Mouse (Mus musculus): Measurements from ENCODE around the gene Ctxn1. TPM values are rescaled to one million over a fixed set of nuclear protein-coding genes. Genes with fewer than 3 reads are reported as not detected.

The Ctxn1 gene
- total and polyA plus RNA-seq, 3 experiments = 0.68 to 3.2 (median 1.3) TPM

DNA sequence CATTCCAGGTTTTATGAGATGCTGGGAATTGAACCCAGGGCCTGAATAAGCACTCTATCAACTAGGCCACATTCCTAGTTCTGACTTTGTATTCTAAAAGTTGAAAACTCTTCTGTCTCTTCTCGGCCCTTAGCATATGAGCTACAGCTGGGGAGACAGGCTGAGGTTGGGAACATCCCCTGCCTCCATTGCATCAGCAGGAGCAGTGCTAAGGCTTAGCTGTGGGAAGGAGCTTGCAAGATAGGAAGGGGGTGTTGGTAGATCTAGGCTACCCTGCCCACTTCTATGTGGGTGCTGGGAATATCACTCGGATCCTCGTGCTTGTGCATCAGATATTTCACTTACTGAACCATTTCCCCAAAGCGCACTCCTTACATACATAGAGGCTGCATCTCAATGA lies 31.2 kb downstream of the Ctxn1 start:
- peaks cover 18% of the 10 kb centered on the region for H3K27me3 ChIP-seq (replicated peaks)
- dilution Hi-C loops (cut with MboI; ENCODE audit: extremely low pct_ligation_motif_present, extremely low pct_unique_long_range_greater_than_20kb, low sequenced_read_pairs) = no loop called here
- in situ Hi-C loops (cut with MboI; ENCODE audit: low pct_ligation_motif_present, low pct_unique_long_range_greater_than_20kb, low sequenced_read_pairs) = no loop called here

DNA sequence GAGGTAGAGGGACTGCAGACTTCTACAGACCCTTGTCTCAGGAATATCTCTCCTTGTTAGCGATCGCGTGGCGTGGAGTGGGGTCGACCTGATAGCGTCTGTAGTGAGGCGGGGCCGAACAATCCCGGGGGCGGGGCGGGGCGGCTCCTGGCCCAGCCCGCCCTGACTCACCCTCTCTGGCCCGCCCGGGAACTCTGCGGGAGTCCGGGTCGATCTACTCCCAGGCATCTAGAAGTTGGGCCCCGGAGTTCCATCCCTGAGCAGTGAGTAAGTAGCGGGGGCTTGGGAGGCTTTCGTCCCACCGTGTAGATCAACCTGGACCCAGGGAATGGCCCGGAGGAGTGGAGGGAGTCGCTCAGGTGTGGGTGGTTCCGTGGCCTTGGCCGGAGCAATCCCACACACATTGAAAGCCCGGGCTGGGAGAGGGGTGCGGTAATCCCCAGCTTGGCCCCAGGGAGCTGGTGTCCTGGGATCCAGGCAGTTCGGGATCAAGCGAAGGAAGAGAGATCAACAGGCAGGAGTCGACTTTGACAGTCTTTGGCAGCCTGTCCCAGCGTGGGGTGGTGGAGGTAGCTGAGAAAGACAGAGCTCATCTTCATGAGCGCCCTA lies 32.2 kb downstream of the Ctxn1 start, which contains the start of gene Lrrc8e:
Gene Lrrc8e (plus strand): TSS at position 89 of the 609 bp plus-strand sequence.
- in situ Hi-C loops (cut with MboI; ENCODE audit: low pct_ligation_motif_present, low pct_unique_long_range_greater_than_20kb, low sequenced_read_pairs) = no loop called here
- Histone ChIP-seq H3K27ac (ENCODE audit: insufficient read depth, low read depth) (no peak within 1 kb of the TSS), H3K79me2 (replicated peaks; ENCODE audit: control insufficient read depth, extremely low read depth, insufficient read depth, poor library complexity, severe bottlenecking) (no peaks in the 10 kb centered on the region), H3K4me3 (replicated peaks in 1 of 3; ENCODE audit: low read depth in 2 of 3, low read length in 2 of 3, poor library complexity in 1 of 3) (no peak within 1 kb of the TSS), H3K9ac (ENCODE audit: insufficient read depth, low read depth) (no peak within 1 kb of the TSS), H3K4me2 (ENCODE audit: insufficient read depth, low read depth, poor library complexity, severe bottlenecking) (no peak within 1 kb of the TSS), H3K4me1 (ENCODE audit: control insufficient read depth in 1 of 2, insufficient read depth in 2 of 2) (peaks cover 0 to 4% of the 10 kb centered on the region in 2 experiments; a peak in 1 of 4 replicates), H3K9me3 (replicated peaks; ENCODE audit: low read length) (no peaks in the 10 kb centered on the region), H3K27me3 (replicated peaks) (peaks cover 16% of the 10 kb centered on the region), H3K36me3 (replicated peaks in 1 of 2; ENCODE audit: control insufficient read depth in 1 of 2, insufficient read depth in 1 of 2, low read length in 1 of 2) (no peaks in the 10 kb centered on the region)
- TF ChIP-seq ELF1 (IDR thresholded peaks at IDR 0.05; ENCODE audit: low read depth, low read length) = no peak
- no peak for TF ChIP-seq ZNF384 (IDR thresholded peaks at IDR 0.05; ENCODE audit: low read depth, low read length)
- TF ChIP-seq GABPA (IDR thresholded peaks at IDR 0.05; ENCODE audit: insufficient replicate concordance, low read depth, low read length) = no peak
- dilution Hi-C loops (cut with MboI; ENCODE audit: extremely low pct_ligation_motif_present, extremely low pct_unique_long_range_greater_than_20kb, low sequenced_read_pairs) = no loop called here
- no peak for DNase-seq (ENCODE audit: extremely low read depth)

More for the DNA sequence above, 31.2 kb downstream of the Ctxn1 start:
- Histone ChIP-seq H3K27ac (ENCODE audit: insufficient read depth, low read depth) (no peak overlapping the region), H3K9ac (ENCODE audit: insufficient read depth, low read depth) (no peak overlapping the region), H3K36me3 (replicated peaks in 1 of 2; ENCODE audit: control insufficient read depth in 1 of 2, insufficient read depth in 1 of 2, low read length in 1 of 2) (no peaks in the 10 kb centered on the region), H3K4me3 (replicated peaks in 1 of 3; ENCODE audit: low read depth in 2 of 3, low read length in 2 of 3, poor library complexity in 1 of 3) (no peak overlapping the region), H3K4me1 (ENCODE audit: control insufficient read depth in 1 of 2, insufficient read depth in 2 of 2) (peaks cover 0 to 4% of the 10 kb centered on the region in 2 experiments; a peak in 1 of 4 replicates), H3K4me2 (ENCODE audit: insufficient read depth, low read depth, poor library complexity, severe bottlenecking) (no peak overlapping the region), H3K79me2 (replicated peaks; ENCODE audit: control insufficient read depth, extremely low read depth, insufficient read depth, poor library complexity, severe bottlenecking) (no peaks in the 10 kb centered on the region), H3K9me3 (replicated peaks; ENCODE audit: low read length) (no peaks in the 10 kb centered on the region)
- no peak for TF ChIP-seq SMC3 (IDR thresholded peaks at IDR 0.05; ENCODE audit: low read depth, low read length)
- no peak for TF ChIP-seq RAD21 (IDR thresholded peaks at IDR 0.05; ENCODE audit: low read depth, low read length)
- no peak for TF ChIP-seq KAT2A (IDR thresholded peaks at IDR 0.05; ENCODE audit: insufficient replicate concordance, low read length)
- no peak for TF ChIP-seq CHD2 (IDR thresholded peaks at IDR 0.05; ENCODE audit: low read length)
- no peak for TF ChIP-seq ZNF384 (IDR thresholded peaks at IDR 0.05; ENCODE audit: low read depth, low read length)
- TF ChIP-seq MYC (IDR thresholded peaks at IDR 0.05; ENCODE audit: low read depth, low read length) = no peak
- TF ChIP-seq MAX (IDR thresholded peaks at IDR 0.05; ENCODE audit: low read length) = no peak
- TF ChIP-seq CHD1 (IDR thresholded peaks at IDR 0.05; ENCODE audit: low read depth, low read length) = no peak
- no peak for TF ChIP-seq EP300 (IDR thresholded peaks at IDR 0.05; ENCODE audit: low read length)
- TF ChIP-seq PAX5 (IDR thresholded peaks at IDR 0.05; ENCODE audit: low read length) = no peak
- TF ChIP-seq POLR2A (IDR thresholded peaks at IDR 0.05; ENCODE audit: low read depth, low read length) = no peak
- TF ChIP-seq MEF2A (IDR thresholded peaks at IDR 0.05; ENCODE audit: borderline replicate concordance, low read depth, low read length) = no peak
- TF ChIP-seq MAFK (IDR thresholded peaks at IDR 0.05; ENCODE audit: insufficient replicate concordance, low read length) = no peak
- TF ChIP-seq TCF12 (IDR thresholded peaks at IDR 0.05; ENCODE audit: low read depth, low read length) = no peak
- DNase-seq (ENCODE audit: extremely low read depth) = no peak
